Mouse (Mus musculus) stomach, postnatal 0 days (tissue): ENCODE data around the gene Atp1a2. TPM values are rescaled to one million over a fixed set of nuclear protein-coding genes. Genes with fewer than 3 reads are reported as not detected.

ENCODE experiments used
- ATAC-seq: fragments of 200-750 bp; cut with Nextera tagmentation; 2 replicates; pipeline ENCODE4 v1.8.0; 2017; ENCODE audit not compliant: low FRiP score, low TSS enrichment
- DNase-seq: peaks from one replicate; pipeline ENCODE4 v3.0.0-alpha.2; 2016; ENCODE audit warnings: low spot score
- H3K27ac ChIP-seq: fragments of 300-500 bp; sonication (generic); replicated peaks from 2 replicates; pipeline ENCODE4 v1.5.1; 2014; ENCODE audit warnings: mild to moderate bottlenecking, control low read depth
- H3K27me3 ChIP-seq: fragments of 300-500 bp; sonication (generic); 2 replicates; pipeline ENCODE4 v1.6.1; 2014; ENCODE audit warnings: low read length; ENCODE audit not compliant: control insufficient read depth, insufficient read depth
- H3K36me3 ChIP-seq: fragments of 300-500 bp; sonication (generic); 2 replicates; pipeline ENCODE4 v1.6.1; 2014; ENCODE audit warnings: low read length, mixed read lengths; ENCODE audit not compliant: control insufficient read depth, insufficient read depth
- H3K4me1 ChIP-seq: fragments of 300-500 bp; sonication (generic); replicated peaks from 2 replicates; pipeline ENCODE4 v1.6.1; 2014; ENCODE audit warnings: antibody characterized with exemption; ENCODE audit not compliant: control insufficient read depth, insufficient read depth
- H3K4me2 ChIP-seq: fragments of 300-500 bp; sonication (generic); replicated peaks from 2 replicates; pipeline ENCODE4 v1.6.1; 2014; ENCODE audit warnings: low read depth, mild to moderate bottlenecking, control low read depth, moderate library complexity
- H3K4me3 ChIP-seq: fragments of 300-500 bp; sonication (generic); 2 replicates; pipeline ENCODE4 v1.5.1; 2014; ENCODE audit warnings: low read depth, low read length, control low read depth
- H3K9ac ChIP-seq: fragments of 300-500 bp; sonication (generic); 2 replicates; pipeline ENCODE4 v1.6.1; 2014; ENCODE audit warnings: mild to moderate bottlenecking, low read length, control low read depth, mixed read lengths
- H3K9me3 ChIP-seq: fragments of 300-500 bp; sonication (generic); 2 replicates; pipeline ENCODE4 v1.6.1; 2016; ENCODE audit warnings: low read length; ENCODE audit not compliant: control insufficient read depth
- CTCF ChIP-seq: IDR thresholded peaks from 2 replicates; pipeline ENCODE4 v1.5.1; 2016; ENCODE audit warnings: antibody characterized with exemption, low read depth, mild to moderate bottlenecking, moderate library complexity
- EP300 ChIP-seq: optimal IDR thresholded peaks from 2 replicates; pipeline ENCODE3; 2016; ENCODE audit warnings: antibody characterized with exemption
- WGBS: fragments of 180-500 bp; shearing (Covaris S2); extraction: QIAGEN DNeasy Blood & Tissue Kit; methylation state at CpG from one replicate; pipeline ENCODE4 v1.1.7; 2014; 5-methylcytosine and 5-hydroxymethylcytosine counted together
- polyA plus RNA-seq: library from polyadenylated mRNA; unstranded; fragments of >200 nt; fragmentation: Nextera tagmentation; extraction: Ambion mirVana; gene quantifications from 2 replicates; pipeline ENCODE4 v1.2.1, GENCODE M21; 2015

Atp1a2 gene
- polyA plus RNA-seq, 1 experiment from 2014 or later: 3.1 TPM

DNA sequence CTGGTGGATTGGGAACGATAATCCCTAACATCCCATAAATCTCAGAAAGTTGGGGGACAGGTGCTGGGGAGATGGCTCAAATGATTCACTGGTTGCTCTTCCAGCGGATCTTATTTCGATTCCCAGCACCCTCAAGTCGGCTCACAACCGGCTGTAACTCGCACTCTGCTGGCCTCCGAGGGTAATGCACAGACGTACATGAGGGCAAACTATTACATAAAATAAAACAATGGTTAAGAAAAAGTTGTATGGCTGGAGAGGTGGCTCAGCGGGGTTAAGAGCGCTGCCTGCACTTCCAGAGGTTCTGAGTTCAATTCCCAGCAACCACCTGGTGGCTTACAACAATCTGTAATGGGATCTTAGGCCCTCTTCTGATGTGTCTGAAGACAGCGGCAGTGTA lies 28.8 kb upstream of the Atp1a2 start:
- Histone ChIP-seq H3K9ac (0 out of 2 replicates have a peak overlapping the region, but pooled peaks have one; percentile 4), H3K4me3 (peak overlapping the region; percentile 38), H3K36me3 (no peaks in the 10 kb centered on the region), H3K27me3 (no peaks in the 10 kb centered on the region; the same call in 1 of the 2 replicates), H3K27ac (no peak overlapping the region), H3K4me2 (peak overlapping the region; percentile 63), H3K9me3 (no peaks in the 10 kb centered on the region), H3K4me1 (no peaks in the 10 kb centered on the region)
- 52% methylated on average over 11 of the region's 11 CpGs for WGBS
- TF ChIP-seq EP300 (no peak), CTCF (no peak)
- ATAC-seq: no peak
- no peak for DNase-seq

- H3K4me1 ChIP-seq: no peaks in the 10 kb centered on the region
- H3K27me3 ChIP-seq: no peaks in the 10 kb centered on the region; the same call in 1 of the 2 replicates
- H3K4me3 ChIP-seq: peak overlapping the region; percentile 38
- no peaks in the 10 kb centered on the region for H3K9me3 ChIP-seq
- 0 out of 2 replicates have a peak overlapping the region, but pooled peaks have one; percentile 4 for H3K9ac ChIP-seq
- H3K27ac ChIP-seq: no peak overlapping the region
- ATAC-seq (peak; percentile 69), DNase-seq (peak; percentile 79)
- TF ChIP-seq EP300: no peak
- TF ChIP-seq CTCF: peak; percentile 82
- H3K36me3 ChIP-seq: no peaks in the 10 kb centered on the region
- WGBS: 19% methylated on average over 94 of the region's 94 CpGs
- H3K4me2 ChIP-seq: peak overlapping the region; percentile 63
Measured at GRCm38 (mm10) chr1:172325680-172326535, 28.0 kb upstream of the Atp1a2 start.

DNA sequence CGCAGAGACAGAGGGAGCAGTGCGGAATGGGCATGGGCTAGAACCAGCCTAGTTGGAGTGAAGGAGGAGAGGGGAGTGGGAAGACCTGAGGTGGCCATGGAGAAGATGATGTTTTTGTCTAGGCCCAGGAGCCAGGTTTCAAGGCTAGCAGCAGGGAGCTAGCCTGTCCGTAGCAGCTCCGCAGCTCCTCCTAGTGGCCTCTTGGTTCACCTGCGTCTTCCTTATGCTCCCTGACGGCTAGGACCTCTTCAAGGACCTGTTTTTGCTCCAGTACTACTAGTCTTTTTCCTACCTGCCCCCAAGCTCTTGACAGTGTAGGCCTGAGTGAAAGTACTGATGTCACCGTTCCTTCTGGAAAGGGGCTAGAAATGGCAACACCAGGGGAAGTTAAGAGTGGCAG lies 26.9 kb upstream of the Atp1a2 start:
- H3K4me2 ChIP-seq: no peak overlapping the region
- H3K4me1 ChIP-seq: no peaks in the 10 kb centered on the region
- no peak for TF ChIP-seq EP300
- TF ChIP-seq CTCF: peak; percentile 96
- no peak overlapping the region for H3K4me3 ChIP-seq
- ATAC-seq (peak; percentile 68), DNase-seq (peak; percentile 84)
- no peaks in the 10 kb centered on the region for H3K36me3 ChIP-seq
- no peaks in the 10 kb centered on the region; the same call in 1 of the 2 replicates for H3K27me3 ChIP-seq
- no peak overlapping the region for H3K9ac ChIP-seq
- no peaks in the 10 kb centered on the region for H3K9me3 ChIP-seq
- 21% methylated on average over 7 of the region's 7 CpGs for WGBS
- no peak overlapping the region for H3K27ac ChIP-seq

- no peaks in the 10 kb centered on the region for H3K9me3 ChIP-seq
- no peak overlapping the region for H3K27ac ChIP-seq
- no peak overlapping the region for H3K4me2 ChIP-seq
- WGBS: 67% methylated on average over 6 of the region's 6 CpGs
- no peak for DNase-seq
- no peak for TF ChIP-seq EP300
- TF ChIP-seq CTCF: no peak
- H3K4me3 ChIP-seq: no peak overlapping the region
- H3K27me3 ChIP-seq: no peaks in the 10 kb centered on the region; the same call in 1 of the 2 replicates
- H3K36me3 ChIP-seq: no peaks in the 10 kb centered on the region
- no peak for ATAC-seq
- H3K9ac ChIP-seq: no peak overlapping the region; the same call in 1 of the 2 replicates
- H3K4me1 ChIP-seq: no peaks in the 10 kb centered on the region
Measured at GRCm38 (mm10) chr1:172323801-172324359, 26.0 kb upstream of the Atp1a2 start.

DNA sequence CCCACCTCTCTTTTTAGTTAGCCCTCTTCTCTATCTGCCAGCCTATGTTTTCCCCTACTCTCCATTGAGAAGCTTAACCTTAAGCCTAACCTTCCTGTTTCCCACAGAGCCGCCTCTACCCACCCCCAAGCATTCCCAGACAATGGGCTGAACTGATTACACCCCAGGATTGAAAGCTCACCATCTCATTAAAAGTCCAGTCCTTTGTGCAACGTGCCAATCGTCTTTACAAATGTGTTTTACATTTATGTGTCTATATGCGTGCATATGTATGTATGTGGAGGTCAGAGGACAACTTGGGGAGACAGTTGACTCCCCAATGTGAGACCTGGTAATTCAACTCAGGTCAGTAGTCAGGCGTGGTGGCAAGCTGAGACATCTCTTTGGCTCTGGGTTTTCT lies 25.4 kb upstream of the Atp1a2 start:
- no peak overlapping the region for H3K4me2 ChIP-seq
- H3K9me3 ChIP-seq: no peaks in the 10 kb centered on the region
- 52% methylated on average over 5 of the region's 5 CpGs for WGBS
- no peaks in the 10 kb centered on the region for H3K4me1 ChIP-seq
- H3K36me3 ChIP-seq: peaks cover 2% of the 10 kb centered on the region; the same call in 1 of the 2 replicates
- H3K4me3 ChIP-seq: no peak overlapping the region
- ATAC-seq: no peak
- TF ChIP-seq CTCF: no peak
- no peak for TF ChIP-seq EP300
- H3K27me3 ChIP-seq: no peaks in the 10 kb centered on the region; the same call in 1 of the 2 replicates
- no peak overlapping the region for H3K9ac ChIP-seq
- DNase-seq: no peak
- H3K27ac ChIP-seq: no peak overlapping the region
